Mouse (Mus musculus): ENCODE data around the gene Pde9a. TPM values are rescaled to one million over a fixed set of nuclear protein-coding genes. Genes with fewer than 3 reads are reported as not detected.
"Not testable (repeated sequence)": the region's sequence is repeated elsewhere in the genome, so short reads cannot be mapped to it uniquely, and the experiment has no call there.

Pde9a gene
- polyA plus RNA-seq (2015; fragmentation: Nextera tagmentation; extraction: Ambion mirVana), result 21.9 and 25.1 TPM in 2 replicates

GRCm38 (mm10) chr17:31385671-31386665 is at the start of gene Pde9a:
Gene Pde9a (plus strand): TSS chr17:31386210.
- 2% methylated on average over 45 of the region's 56 CpGs for WGBS
- Histone ChIP-seq H3K36me3 (no peaks in the 10 kb centered on the region), H3K4me2 (peak within 1 kb of the TSS; percentile 87), H3K27ac (peak within 1 kb of the TSS; percentile 55), H3K4me1 (peaks cover 38% of the 10 kb centered on the region), H3K27me3 (peaks cover 7% of the 10 kb centered on the region; the same call in 1 of the 2 replicates), H3K9me3 (no peaks in the 10 kb centered on the region), H3K4me3 (peak within 1 kb of the TSS; percentile 76), H3K9ac (peak within 1 kb of the TSS; percentile 82)
- ATAC-seq (ENCODE audit: insufficient number of reproducible peaks, insufficient read depth, low FRiP score, low TSS enrichment, low read depth), result peak; percentile 81

DNA sequence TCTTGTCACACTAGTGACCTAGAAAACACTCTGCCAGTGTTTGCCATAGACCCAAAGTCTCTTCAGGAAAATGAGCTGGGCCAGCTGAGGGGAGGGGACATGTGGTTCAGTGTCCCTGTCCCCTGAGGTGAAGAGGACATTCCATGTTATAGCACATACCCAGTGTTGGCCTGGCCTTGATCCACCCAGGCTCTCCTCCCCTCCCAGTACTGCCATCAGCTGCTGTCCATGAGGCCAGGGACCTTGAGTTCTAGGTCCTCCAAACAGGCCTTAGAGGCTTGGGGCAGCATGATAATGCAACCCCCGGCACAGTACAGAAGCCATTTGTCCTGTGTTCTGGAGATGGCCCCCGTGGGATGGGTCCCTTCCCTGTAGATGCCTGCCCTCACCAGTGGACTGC is 46.2 kb upstream of the Pde9a start:
- no peak overlapping the region for H3K4me3 ChIP-seq
- WGBS, result 79% methylated on average over 2 of the region's 2 CpGs
- H3K4me2 ChIP-seq, result no peak overlapping the region
- no peak for ATAC-seq (ENCODE audit: insufficient number of reproducible peaks, insufficient read depth, low FRiP score, low TSS enrichment, low read depth)
- no peak overlapping the region for H3K27ac ChIP-seq
- H3K27me3 ChIP-seq, result no peaks in the 10 kb centered on the region
- H3K9ac ChIP-seq, result no peak overlapping the region
- H3K9me3 ChIP-seq, result no peaks in the 10 kb centered on the region
- H3K36me3 ChIP-seq, result no peaks in the 10 kb centered on the region
- H3K4me1 ChIP-seq, result no peaks in the 10 kb centered on the region

DNA sequence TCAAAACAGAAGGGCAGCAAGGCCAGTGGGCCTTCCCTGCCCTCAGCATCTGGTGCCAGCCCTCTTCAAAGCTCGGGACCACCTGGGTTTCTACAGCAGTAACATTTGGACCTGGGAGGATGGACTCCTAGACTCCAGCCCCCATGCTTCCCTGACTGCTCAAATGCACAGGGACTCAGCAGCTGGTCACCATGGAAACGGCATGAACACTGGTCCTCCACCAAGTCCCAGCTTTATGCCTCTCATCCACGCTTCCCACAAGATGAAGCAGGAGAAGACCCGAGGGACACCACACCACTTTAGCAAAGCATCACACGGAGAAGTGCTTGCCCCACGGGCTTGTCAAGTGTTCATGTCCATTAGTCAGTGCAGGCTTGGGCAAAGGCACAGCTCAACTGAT is 43.8 kb upstream of the Pde9a start:
- H3K4me3 ChIP-seq, result no peak overlapping the region
- H3K4me1 ChIP-seq, result no peaks in the 10 kb centered on the region
- 79% methylated on average over 6 of the region's 6 CpGs for WGBS
- ATAC-seq (ENCODE audit: insufficient number of reproducible peaks, insufficient read depth, low FRiP score, low TSS enrichment, low read depth), result no peak
- no peaks in the 10 kb centered on the region for H3K9me3 ChIP-seq
- H3K9ac ChIP-seq, result no peak overlapping the region
- no peaks in the 10 kb centered on the region for H3K27me3 ChIP-seq
- H3K36me3 ChIP-seq, result no peaks in the 10 kb centered on the region
- no peak overlapping the region for H3K27ac ChIP-seq
- H3K4me2 ChIP-seq, result no peak overlapping the region

- no peaks in the 10 kb centered on the region for H3K36me3 ChIP-seq
- 0 out of 2 replicates have a peak, but pooled peaks cover 5% of the 10 kb centered on the region for H3K4me1 ChIP-seq
- no peaks in the 10 kb centered on the region for H3K9me3 ChIP-seq
- ATAC-seq (ENCODE audit: insufficient number of reproducible peaks, insufficient read depth, low FRiP score, low TSS enrichment, low read depth), result no peak
- no peak overlapping the region for H3K4me2 ChIP-seq
- 38% methylated on average over 5 of the region's 5 CpGs for WGBS
- no peak overlapping the region for H3K9ac ChIP-seq
- H3K27ac ChIP-seq, result no peak overlapping the region
- no peaks in the 10 kb centered on the region for H3K27me3 ChIP-seq
- no peak overlapping the region for H3K4me3 ChIP-seq
These were observed 41.7 kb upstream of the Pde9a start for GRCm38 (mm10) chr17:31344172-31344801.

DNA sequence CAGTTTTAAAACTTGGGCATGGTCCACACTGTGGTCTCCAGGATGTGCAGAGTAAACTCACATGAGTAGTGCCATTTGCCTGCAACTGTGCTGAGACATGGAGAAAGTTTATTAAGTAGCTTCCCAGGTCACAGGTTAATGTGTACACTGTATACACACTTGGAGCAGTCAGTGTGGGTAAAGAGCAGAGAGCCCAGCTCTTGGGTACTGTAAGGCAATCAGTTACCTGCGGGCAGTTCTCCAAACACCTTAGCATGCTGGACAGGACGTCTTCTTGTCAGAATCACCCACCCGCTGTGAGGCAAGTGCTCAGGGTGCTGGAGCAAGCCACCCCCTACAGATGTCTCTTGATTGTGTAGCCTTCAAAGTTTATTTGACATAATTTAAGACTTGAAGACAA is 41.2 kb upstream of the Pde9a start:
- H3K9me3 ChIP-seq, result no peaks in the 10 kb centered on the region

GRCm38 (mm10) chr17:31348129-31348528 is 37.9 kb upstream of the Pde9a start:
- WGBS, result 84% methylated on average over 5 of the region's 5 CpGs

More for the DNA sequence above, 41.2 kb upstream of the Pde9a start:
- Histone ChIP-seq H3K27ac (no peak overlapping the region), H3K4me2 (no peak overlapping the region), H3K4me1 (0 out of 2 replicates have a peak, but pooled peaks cover 5% of the 10 kb centered on the region), H3K4me3 (no peak overlapping the region), H3K36me3 (no peaks in the 10 kb centered on the region), H3K9ac (no peak overlapping the region), H3K27me3 (no peaks in the 10 kb centered on the region)
- ATAC-seq (ENCODE audit: insufficient number of reproducible peaks, insufficient read depth, low FRiP score, low TSS enrichment, low read depth), result no peak
- 89% methylated on average over 3 of the region's 3 CpGs for WGBS

DNA sequence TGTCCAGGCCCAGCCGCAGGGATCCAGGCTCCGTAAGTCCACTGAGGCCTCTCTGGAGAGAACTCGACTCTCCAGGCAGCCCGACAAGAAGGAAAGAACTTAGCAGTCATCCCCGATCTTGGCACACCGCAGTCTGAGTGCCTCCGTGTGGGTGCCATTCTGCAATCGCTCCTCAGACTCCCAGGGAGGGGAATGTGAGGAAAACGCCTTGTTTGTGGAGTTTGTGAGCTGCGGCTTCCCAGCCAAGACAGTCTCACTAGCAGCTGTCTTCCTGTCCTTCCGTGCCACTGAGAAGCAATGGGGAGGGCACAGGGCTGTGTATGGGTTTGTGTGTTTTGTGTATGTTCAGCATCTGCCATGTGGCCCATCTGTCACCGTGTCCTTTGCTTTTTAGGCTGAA is 36.6 kb upstream of the Pde9a start:
- Histone ChIP-seq H3K27me3 (no peaks in the 10 kb centered on the region), H3K9me3 (no peaks in the 10 kb centered on the region), H3K4me2 (no peak overlapping the region), H3K27ac (no peak overlapping the region), H3K4me1 (0 out of 2 replicates have a peak, but pooled peaks cover 5% of the 10 kb centered on the region), H3K4me3 (no peak overlapping the region), H3K9ac (no peak overlapping the region), H3K36me3 (no peaks in the 10 kb centered on the region)
- WGBS, result 81% methylated on average over 12 of the region's 12 CpGs
- ATAC-seq (ENCODE audit: insufficient number of reproducible peaks, insufficient read depth, low FRiP score, low TSS enrichment, low read depth), result no peak

More at GRCm38 (mm10) chr17:31348129-31348528, 37.9 kb upstream of the Pde9a start:
- no peaks in the 10 kb centered on the region for H3K36me3 ChIP-seq
- no peak overlapping the region for H3K4me3 ChIP-seq
- 0 out of 2 replicates have a peak, but pooled peaks cover 5% of the 10 kb centered on the region for H3K4me1 ChIP-seq
- H3K9me3 ChIP-seq, result no peaks in the 10 kb centered on the region
- no peak overlapping the region for H3K9ac ChIP-seq
- ATAC-seq (ENCODE audit: insufficient number of reproducible peaks, insufficient read depth, low FRiP score, low TSS enrichment, low read depth), result no peak
- H3K27me3 ChIP-seq, result no peaks in the 10 kb centered on the region
- H3K4me2 ChIP-seq, result no peak overlapping the region
- H3K27ac ChIP-seq, result no peak overlapping the region

DNA sequence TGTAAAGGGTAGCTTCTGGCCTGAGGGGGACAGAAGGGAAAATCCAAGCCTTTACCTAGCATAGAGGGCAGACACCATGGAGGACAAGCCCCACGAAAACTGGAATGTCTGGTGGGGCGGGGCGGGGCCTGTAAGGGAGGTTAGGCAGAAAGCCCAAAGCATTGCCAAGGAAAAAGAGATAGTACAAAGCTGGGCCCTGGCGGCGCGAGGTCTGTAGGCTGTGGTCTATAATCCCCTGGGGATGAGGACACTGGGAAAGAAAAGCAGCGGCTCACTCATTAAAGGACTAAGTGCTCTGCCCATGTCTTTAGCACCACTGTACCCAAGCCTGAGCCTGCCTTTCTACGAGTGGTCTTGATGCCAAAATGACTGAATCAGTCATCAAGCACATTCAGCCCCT is 34.0 kb upstream of the Pde9a start:
- no peaks in the 10 kb centered on the region for H3K9me3 ChIP-seq
- 55% methylated on average over 8 of the region's 8 CpGs for WGBS
- no peak overlapping the region for H3K4me2 ChIP-seq
- H3K4me1 ChIP-seq, result peaks cover 15% of the 10 kb centered on the region; the same call in 1 of the 2 replicates
- ATAC-seq (ENCODE audit: insufficient number of reproducible peaks, insufficient read depth, low FRiP score, low TSS enrichment, low read depth), result 0 out of 2 replicates have a peak, but pooled peaks have one; percentile 35
- H3K9ac ChIP-seq, result no peak overlapping the region
- H3K4me3 ChIP-seq, result no peak overlapping the region
- H3K27me3 ChIP-seq, result no peaks in the 10 kb centered on the region
- no peak overlapping the region for H3K27ac ChIP-seq
- no peaks in the 10 kb centered on the region for H3K36me3 ChIP-seq

- Histone ChIP-seq H3K9ac (no peak overlapping the region), H3K27ac (no peak overlapping the region), H3K4me3 (no peak overlapping the region), H3K4me1 (peaks cover 14% of the 10 kb centered on the region; the same call in 1 of the 2 replicates), H3K9me3 (no peaks in the 10 kb centered on the region), H3K4me2 (no peak overlapping the region), H3K36me3 (no peaks in the 10 kb centered on the region), H3K27me3 (no peaks in the 10 kb centered on the region)
- WGBS, result 72% methylated on average over 2 of the region's 2 CpGs
- no peak for ATAC-seq (ENCODE audit: insufficient number of reproducible peaks, insufficient read depth, low FRiP score, low TSS enrichment, low read depth)
These were observed 32.8 kb upstream of the Pde9a start for GRCm38 (mm10) chr17:31353255-31353654.

GRCm38 (mm10) chr17:31354684-31355083 is 31.3 kb upstream of the Pde9a start:
- ATAC-seq (ENCODE audit: insufficient number of reproducible peaks, insufficient read depth, low FRiP score, low TSS enrichment, low read depth), result not testable (repeated sequence)

GRCm38 (mm10) chr17:31355792-31356502 is 30.1 kb upstream of the Pde9a start:
- WGBS, result 18% methylated on average over 8 of the region's 8 CpGs
- H3K9me3 ChIP-seq, result no peaks in the 10 kb centered on the region
- H3K4me1 ChIP-seq, result peaks cover 10% of the 10 kb centered on the region; the same call in 1 of the 2 replicates
- no peak overlapping the region for H3K4me3 ChIP-seq
- no peak for ATAC-seq (ENCODE audit: insufficient number of reproducible peaks, insufficient read depth, low FRiP score, low TSS enrichment, low read depth)
- no peak overlapping the region for H3K27ac ChIP-seq
- H3K4me2 ChIP-seq, result no peak overlapping the region
- H3K27me3 ChIP-seq, result no peaks in the 10 kb centered on the region
- H3K9ac ChIP-seq, result no peak overlapping the region
- no peaks in the 10 kb centered on the region for H3K36me3 ChIP-seq

More at GRCm38 (mm10) chr17:31354684-31355083, 31.3 kb upstream of the Pde9a start:
- H3K4me1 ChIP-seq, result peaks cover 10% of the 10 kb centered on the region; the same call in 1 of the 2 replicates
- not testable (repeated sequence) for H3K4me3 ChIP-seq, H3K27ac ChIP-seq, H3K9ac ChIP-seq, H3K27me3 ChIP-seq, H3K36me3 ChIP-seq, H3K9me3 ChIP-seq, H3K4me2 ChIP-seq
- WGBS, result 78% methylated on average over 3 of the region's 3 CpGs

Measured in embryonic facial prominence, embryonic 13.5 days (tissue).